Mouse (Mus musculus): ENCODE measurements around the gene Psmb10. TPM values are rescaled to one million over a fixed set of nuclear protein-coding genes. Genes with fewer than 3 reads are reported as not detected.

Gene Psmb10
- polyA plus RNA-seq, 1 experiment = 149 TPM

DNA sequence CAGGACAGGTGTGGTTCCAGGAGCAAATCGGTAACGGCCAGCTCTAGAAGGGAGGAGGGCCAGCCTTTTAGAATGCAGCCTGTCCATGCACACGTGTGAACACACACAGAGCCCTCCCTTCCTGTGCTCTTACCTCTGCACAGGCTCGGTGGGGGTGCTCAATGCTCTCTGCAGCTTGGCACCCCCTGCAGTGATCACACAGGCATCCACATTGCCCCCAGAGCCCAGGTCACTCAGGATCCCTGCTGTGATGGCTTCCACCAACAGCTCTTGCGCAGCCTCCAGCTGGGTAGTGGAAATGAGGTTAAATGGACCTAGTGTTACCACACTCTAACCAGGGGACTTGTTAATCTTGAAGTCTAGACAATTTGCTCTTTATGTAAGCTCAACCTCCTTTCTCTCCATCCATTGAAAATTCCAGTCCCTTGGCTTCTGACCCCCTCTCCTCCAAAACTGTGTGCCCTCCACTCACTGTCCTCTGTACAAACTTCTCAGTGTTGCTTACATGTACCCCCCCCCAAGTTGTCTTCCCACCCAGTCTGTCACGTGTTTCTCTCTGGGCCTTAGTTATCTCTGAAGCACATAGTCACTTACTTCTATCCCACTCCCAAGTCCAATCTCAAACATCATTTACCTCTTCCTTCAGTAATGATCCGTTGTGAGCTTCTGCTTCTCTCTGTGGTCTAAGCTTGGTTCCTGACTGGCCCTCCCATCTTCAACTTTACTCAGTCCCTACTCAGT is 2.2 kb downstream of the Psmb10 start:
- Histone ChIP-seq H3K27ac (ENCODE audit: control insufficient read depth, insufficient read depth, low read depth, low read length, poor library complexity) (no peak overlapping the region), H3K4me3 (replicated peaks; ENCODE audit: control insufficient read depth, low read depth, low read length) (no peak overlapping the region), H3K4me1 (ENCODE audit: control insufficient read depth, insufficient read depth, low read length) (peaks cover 1% of the 10 kb centered on the region; the same call in 1 of the 2 replicates)
- 60% methylated on average over 7 of the region's 7 CpGs for WGBS
- TF ChIP-seq CTCF (IDR thresholded peaks at IDR 0.05; ENCODE audit: control insufficient read depth, insufficient read depth, low read length) (no peak), POLR2A (IDR thresholded peaks at IDR 0.05; ENCODE audit: borderline replicate concordance, control insufficient read depth, low read depth, low read length) (no peak)

DNA sequence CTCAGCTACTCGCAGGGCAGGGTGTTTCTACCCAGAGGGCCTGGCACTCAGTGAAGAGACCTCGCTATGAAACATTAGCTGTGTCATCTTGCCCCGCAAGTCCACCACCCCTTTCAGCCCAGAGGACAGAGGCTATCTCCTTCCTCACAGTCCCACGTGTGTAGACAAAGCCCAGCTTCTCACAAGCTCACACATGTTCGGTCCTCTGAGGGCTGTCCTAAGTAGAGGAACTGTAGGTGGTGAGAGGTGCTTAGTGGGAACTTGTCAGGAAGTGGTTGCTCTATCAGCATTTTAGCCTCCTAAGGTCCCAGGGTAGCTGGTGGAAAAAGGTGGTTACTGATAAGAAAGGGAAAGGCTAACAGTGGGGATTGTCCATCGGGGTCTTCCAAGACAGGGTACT is 3.1 kb downstream of the Psmb10 start:
- Histone ChIP-seq H3K4me1 (ENCODE audit: control insufficient read depth, insufficient read depth, low read length) (peaks cover 1% of the 10 kb centered on the region; the same call in 1 of the 2 replicates), H3K4me3 (replicated peaks; ENCODE audit: control insufficient read depth, low read depth, low read length) (no peak overlapping the region), H3K27ac (ENCODE audit: control insufficient read depth, insufficient read depth, low read depth, low read length, poor library complexity) (no peak overlapping the region)
- TF ChIP-seq POLR2A (IDR thresholded peaks at IDR 0.05; ENCODE audit: borderline replicate concordance, control insufficient read depth, low read depth, low read length) (no peak), CTCF (IDR thresholded peaks at IDR 0.05; ENCODE audit: control insufficient read depth, insufficient read depth, low read length) (no peak)
- WGBS = 26% methylated on average over 6 of the region's 6 CpGs

DNA sequence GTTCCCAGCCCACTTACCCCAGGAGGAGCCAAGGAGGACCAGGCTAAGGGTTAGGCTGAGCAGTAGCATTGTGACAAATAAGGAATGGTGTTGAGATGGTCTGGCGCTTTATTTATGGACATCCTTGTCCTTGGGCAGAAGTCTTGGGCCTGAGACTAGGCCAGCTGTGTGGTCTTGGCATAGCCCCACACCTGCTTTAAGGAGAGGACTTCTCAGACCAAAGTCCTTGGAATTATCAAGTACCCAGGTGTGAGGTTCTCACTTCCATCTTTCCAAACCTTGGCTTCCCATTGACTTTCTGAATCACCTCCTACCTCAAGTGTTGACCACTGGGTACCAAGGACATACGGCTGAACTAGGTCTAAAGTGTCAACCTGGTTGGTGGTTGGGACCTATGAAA is 4.5 kb downstream of the Psmb10 start, which contains the start of gene Ctrl:
TSS of gene Ctrl (minus strand) at position 101 of the 400 bp plus-strand sequence.
- H3K4me1 ChIP-seq (ENCODE audit: control insufficient read depth, insufficient read depth, low read length) = peaks cover 1% of the 10 kb centered on the region; the same call in 1 of the 2 replicates
- H3K27ac ChIP-seq (ENCODE audit: control insufficient read depth, insufficient read depth, low read depth, low read length, poor library complexity) = no peak within 1 kb of the TSS
- WGBS = 84% methylated on average over 2 of the region's 2 CpGs
- H3K4me3 ChIP-seq (replicated peaks; ENCODE audit: control insufficient read depth, low read depth, low read length) = no peak within 1 kb of the TSS
- no peak for TF ChIP-seq CTCF (IDR thresholded peaks at IDR 0.05; ENCODE audit: control insufficient read depth, insufficient read depth, low read length)
- TF ChIP-seq POLR2A (IDR thresholded peaks at IDR 0.05; ENCODE audit: borderline replicate concordance, control insufficient read depth, low read depth, low read length) = no peak

DNA sequence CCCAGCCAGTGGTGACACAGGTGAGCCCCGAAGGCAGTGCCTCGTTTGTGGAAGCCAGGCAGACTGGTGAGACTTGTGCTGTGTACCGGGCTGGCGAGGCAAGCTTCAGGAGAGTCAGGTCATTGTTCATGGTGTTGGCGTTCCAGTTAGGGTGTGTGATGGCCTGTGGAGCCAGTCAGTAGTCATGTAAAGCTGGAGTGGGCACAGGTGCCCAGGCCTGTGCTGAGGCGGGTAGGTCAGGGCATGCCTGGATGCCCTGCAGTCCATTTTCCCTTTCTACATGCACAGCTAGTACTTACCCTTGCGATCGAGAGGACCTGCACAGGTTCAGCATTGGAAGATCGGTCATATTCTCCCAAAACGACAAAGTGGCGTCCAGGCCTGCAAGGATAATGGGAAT is 5.7 kb downstream of the Psmb10 start:
- TF ChIP-seq POLR2A (IDR thresholded peaks at IDR 0.05; ENCODE audit: borderline replicate concordance, control insufficient read depth, low read depth, low read length) (no peak), CTCF (IDR thresholded peaks at IDR 0.05; ENCODE audit: control insufficient read depth, insufficient read depth, low read length) (no peak)
- Histone ChIP-seq H3K4me3 (replicated peaks; ENCODE audit: control insufficient read depth, low read depth, low read length) (no peak overlapping the region), H3K27ac (ENCODE audit: control insufficient read depth, insufficient read depth, low read depth, low read length, poor library complexity) (no peak overlapping the region), H3K4me1 (ENCODE audit: control insufficient read depth, insufficient read depth, low read length) (peaks cover 1% of the 10 kb centered on the region; the same call in 1 of the 2 replicates)
- 90% methylated on average over 11 of the region's 11 CpGs for WGBS

DNA sequence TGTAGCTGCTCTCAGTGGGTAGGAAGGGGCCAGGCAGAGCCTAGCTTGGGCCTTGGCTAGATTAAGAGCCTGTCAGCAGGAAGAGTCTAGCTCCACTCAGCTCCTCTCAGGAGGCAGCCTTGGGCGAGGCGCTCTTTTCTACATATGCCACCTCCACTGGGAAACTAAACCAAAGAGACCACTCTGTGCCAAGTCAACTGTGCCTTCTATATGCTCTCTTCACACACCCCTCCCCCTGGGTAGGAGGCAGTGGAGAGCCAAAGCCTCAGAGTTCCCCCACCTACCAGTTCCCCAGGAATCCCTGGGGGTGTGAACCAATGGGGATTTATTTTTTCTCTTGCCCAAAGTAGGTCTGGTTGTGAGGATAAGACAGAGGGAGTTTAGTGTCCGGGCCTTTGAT is 7.0 kb downstream of the Psmb10 start:
- H3K27ac ChIP-seq (ENCODE audit: control insufficient read depth, insufficient read depth, low read depth, low read length, poor library complexity) = no peak overlapping the region
- no peaks in the 10 kb centered on the region; the same call in 1 of the 2 replicates for H3K4me1 ChIP-seq (ENCODE audit: control insufficient read depth, insufficient read depth, low read length)
- no peak overlapping the region for H3K4me3 ChIP-seq (replicated peaks; ENCODE audit: control insufficient read depth, low read depth, low read length)
- 92% methylated on average over 3 of the region's 3 CpGs for WGBS
- TF ChIP-seq POLR2A (IDR thresholded peaks at IDR 0.05; ENCODE audit: borderline replicate concordance, control insufficient read depth, low read depth, low read length) (no peak), CTCF (IDR thresholded peaks at IDR 0.05; ENCODE audit: control insufficient read depth, insufficient read depth, low read length) (no peak)

DNA sequence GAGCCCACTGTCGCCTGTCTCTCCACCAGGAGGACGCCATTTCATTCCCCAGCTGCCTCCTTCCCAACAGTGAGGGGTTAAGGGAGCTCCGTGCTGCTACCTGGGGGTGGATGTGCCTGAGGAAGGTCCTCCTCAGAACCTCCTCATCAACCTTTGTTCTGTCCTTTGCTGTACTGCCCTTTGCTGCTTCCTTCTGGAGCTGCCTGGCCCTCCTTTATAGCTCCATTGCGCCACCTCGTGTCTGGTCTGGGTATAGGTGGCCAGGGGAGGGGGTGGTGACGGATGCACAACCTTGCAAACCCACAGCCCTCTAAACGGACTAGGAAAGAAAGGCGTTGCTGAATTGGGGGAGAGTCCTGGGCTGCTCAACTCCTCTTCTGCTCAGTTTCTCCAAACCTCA is 7.6 kb downstream of the Psmb10 start:
- WGBS = 30% methylated on average over 8 of the region's 8 CpGs
- no peaks in the 10 kb centered on the region; the same call in 1 of the 2 replicates for H3K4me1 ChIP-seq (ENCODE audit: control insufficient read depth, insufficient read depth, low read length)
- H3K27ac ChIP-seq (ENCODE audit: control insufficient read depth, insufficient read depth, low read depth, low read length, poor library complexity) = no peak overlapping the region
- no peak overlapping the region for H3K4me3 ChIP-seq (replicated peaks; ENCODE audit: control insufficient read depth, low read depth, low read length)
- TF ChIP-seq POLR2A (IDR thresholded peaks at IDR 0.05; ENCODE audit: borderline replicate concordance, control insufficient read depth, low read depth, low read length) = no peak
- peak; percentile 98 for TF ChIP-seq CTCF (IDR thresholded peaks at IDR 0.05; ENCODE audit: control insufficient read depth, insufficient read depth, low read length)

DNA sequence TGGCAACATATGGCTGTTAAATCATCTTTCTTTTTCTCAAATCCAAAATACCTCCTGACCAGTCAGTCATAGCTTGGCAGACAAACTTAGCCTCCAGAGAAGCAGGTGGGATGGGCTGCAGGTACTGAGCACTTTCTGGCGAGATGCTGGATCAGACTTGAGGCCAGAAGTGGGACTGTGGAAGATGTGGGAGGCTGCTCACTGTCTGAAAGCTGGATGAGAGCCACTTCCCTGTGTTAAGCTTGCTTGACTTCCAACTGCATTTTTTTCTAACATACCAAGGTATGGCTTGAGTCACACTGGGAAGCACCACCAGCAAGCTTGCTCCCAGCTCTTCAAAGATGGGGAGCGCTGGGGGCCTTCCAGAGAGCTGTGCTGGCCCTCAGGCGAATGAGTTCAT is 13.1 kb downstream of the Psmb10 start:
- H3K4me1 ChIP-seq (ENCODE audit: control insufficient read depth, insufficient read depth, low read length) = no peaks in the 10 kb centered on the region
- WGBS = 84% methylated on average over 3 of the region's 3 CpGs
- H3K4me3 ChIP-seq (replicated peaks; ENCODE audit: control insufficient read depth, low read depth, low read length) = no peak overlapping the region
- H3K27ac ChIP-seq (ENCODE audit: control insufficient read depth, insufficient read depth, low read depth, low read length, poor library complexity) = no peak overlapping the region
- TF ChIP-seq CTCF (IDR thresholded peaks at IDR 0.05; ENCODE audit: control insufficient read depth, insufficient read depth, low read length) (no peak), POLR2A (IDR thresholded peaks at IDR 0.05; ENCODE audit: borderline replicate concordance, control insufficient read depth, low read depth, low read length) (no peak)

GRCm38 (mm10) chr8:105919390-105919789 is 18.9 kb downstream of the Psmb10 start:
- WGBS = 76% methylated on average over 3 of the region's 3 CpGs
- Histone ChIP-seq H3K4me3 (replicated peaks; ENCODE audit: control insufficient read depth, low read depth, low read length) (no peak overlapping the region), H3K4me1 (ENCODE audit: control insufficient read depth, insufficient read depth, low read length) (no peaks in the 10 kb centered on the region; the same call in 1 of the 2 replicates), H3K27ac (ENCODE audit: control insufficient read depth, insufficient read depth, low read depth, low read length, poor library complexity) (no peak overlapping the region)
- TF ChIP-seq POLR2A (IDR thresholded peaks at IDR 0.05; ENCODE audit: borderline replicate concordance, control insufficient read depth, low read depth, low read length) (no peak), CTCF (IDR thresholded peaks at IDR 0.05; ENCODE audit: control insufficient read depth, insufficient read depth, low read length) (no peak)
